Mouse (Mus musculus) lung, embryonic 14.5 days (tissue): Measurements from ENCODE around the gene Pdgfc. TPM values are rescaled to one million over a fixed set of nuclear protein-coding genes. Genes with fewer than 3 reads are reported as not detected.

ENCODE experiments used
- ATAC-seq: fragments of 200-750 bp; cut with Nextera tagmentation; 2 replicates; pipeline ENCODE4 v1.8.0; 2017; ENCODE audit warnings: mild to moderate bottlenecking, moderate TSS enrichment, moderate library complexity; ENCODE audit not compliant: insufficient read depth
- DNase-seq: peaks from one replicate; pipeline ENCODE4 v3.0.0-alpha.2; 2015
- H3K27ac ChIP-seq: fragments of 300-500 bp; sonication (generic); 2 replicates; pipeline ENCODE4 v1.5.1; 2014; ENCODE audit warnings: low read depth, mild to moderate bottlenecking, moderate library complexity
- H3K27me3 ChIP-seq: fragments of 300-500 bp; sonication (generic); 2 replicates; pipeline ENCODE4 v1.6.1; 2014; ENCODE audit warnings: low read length, control low read depth; ENCODE audit not compliant: insufficient read depth
- H3K36me3 ChIP-seq: fragments of 300-500 bp; sonication (generic); 2 replicates; pipeline ENCODE4 v1.6.1; 2014; ENCODE audit warnings: control low read depth; ENCODE audit not compliant: insufficient read depth
- H3K4me1 ChIP-seq: fragments of 300-500 bp; sonication (generic); 2 replicates; pipeline ENCODE4 v1.6.1; 2014; ENCODE audit warnings: antibody characterized with exemption, control low read depth; ENCODE audit not compliant: insufficient read depth
- H3K4me2 ChIP-seq: fragments of 300-500 bp; sonication (generic); 2 replicates; pipeline ENCODE4 v1.6.1; 2014; ENCODE audit warnings: mild to moderate bottlenecking
- H3K4me3 ChIP-seq: fragments of 300-500 bp; sonication (generic); 2 replicates; pipeline ENCODE4 v1.5.1; 2014; ENCODE audit warnings: low read depth, low read length
- H3K9ac ChIP-seq: fragments of 300-500 bp; sonication (generic); 2 replicates; pipeline ENCODE4 v1.6.1; 2014
- H3K9me3 ChIP-seq: fragments of 300-500 bp; sonication (generic); 2 replicates; pipeline ENCODE4 v1.6.1; 2016; ENCODE audit warnings: low read depth, low read length, control low read depth
- CTCF ChIP-seq: IDR thresholded peaks from 2 replicates; pipeline ENCODE4 v1.5.1; 2016; ENCODE audit warnings: antibody characterized with exemption, low read depth
- WGBS: fragments of 180-500 bp; shearing (Covaris S2); extraction: QIAGEN DNeasy Blood & Tissue Kit; methylation state at CpG from one replicate; pipeline ENCODE4 v1.1.7; 2014; 5-methylcytosine and 5-hydroxymethylcytosine counted together
- polyA plus RNA-seq: library from polyadenylated mRNA; unstranded; fragments of >200 nt; fragmentation: Nextera tagmentation; extraction: Ambion mirVana; gene quantifications from 2 replicates; pipeline ENCODE4 v1.2.1, GENCODE M21; 2014

Pdgfc gene
- polyA plus RNA-seq = 18.7 and 18.8 TPM in 2 replicates

DNA sequence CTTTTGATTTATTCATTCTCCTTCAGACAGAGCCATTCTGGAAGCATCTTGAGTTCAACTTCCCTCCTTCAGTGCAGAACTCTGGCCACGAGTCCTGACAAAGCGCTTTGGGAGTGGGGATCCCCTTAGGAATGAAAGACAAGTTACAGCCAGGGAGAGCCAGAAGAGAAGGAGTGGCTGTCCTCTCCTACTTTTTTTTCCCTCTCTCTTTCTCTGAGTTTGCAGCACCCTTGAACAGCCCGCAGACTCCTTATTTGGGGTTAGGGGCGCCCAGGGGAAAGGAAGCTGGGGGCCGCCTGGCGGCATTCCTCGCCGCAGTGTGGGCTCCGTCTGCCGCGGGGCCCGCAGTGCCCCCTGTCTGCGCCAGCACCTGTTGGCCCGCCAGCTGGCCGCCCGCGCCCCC, at the start of gene Pdgfc:
Pdgfc (plus strand) TSS at position 266 of the 403 bp plus-strand sequence.
- Histone ChIP-seq H3K4me3 (peak within 1 kb of the TSS; percentile 70), H3K27me3 (no peaks in the 10 kb centered on the region; the same call in 1 of the 2 replicates), H3K9ac (peak within 1 kb of the TSS; percentile 75), H3K4me2 (peak within 1 kb of the TSS; percentile 91), H3K4me1 (0 out of 2 replicates have a peak, but pooled peaks cover 4% of the 10 kb centered on the region), H3K27ac (peak within 1 kb of the TSS; percentile 94), H3K36me3 (no peaks in the 10 kb centered on the region), H3K9me3 (no peaks in the 10 kb centered on the region)
- no peak for DNase-seq
- ATAC-seq = peak; percentile 78
- 1% methylated on average over 13 of the region's 17 CpGs for WGBS
- TF ChIP-seq CTCF = no peak

DNA sequence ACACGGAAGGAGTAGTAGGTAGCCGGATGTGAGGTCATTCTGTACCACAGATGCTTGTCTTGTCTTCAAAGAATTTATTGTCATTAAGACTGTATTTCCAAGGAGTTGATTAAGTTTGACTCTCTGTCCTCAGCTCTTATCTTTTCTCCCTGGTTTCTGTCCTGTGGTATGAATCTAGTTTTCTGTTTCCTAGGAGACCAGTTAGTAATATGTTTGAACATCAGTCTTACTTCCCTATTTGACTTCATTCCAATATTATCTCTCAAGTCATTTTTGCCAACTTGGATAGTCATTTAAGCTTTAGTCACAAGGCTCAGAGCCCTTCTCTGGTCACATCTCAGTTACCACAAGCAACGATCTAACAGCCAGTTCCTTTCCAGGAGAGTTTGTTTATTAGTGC, 27.0 kb upstream of the Pdgfc start:
- no peaks in the 10 kb centered on the region for H3K36me3 ChIP-seq
- no peaks in the 10 kb centered on the region for H3K9me3 ChIP-seq
- WGBS = 64% methylated on average over 3 of the region's 3 CpGs
- no peak overlapping the region for H3K4me2 ChIP-seq
- no peak overlapping the region for H3K9ac ChIP-seq
- no peak overlapping the region for H3K4me3 ChIP-seq
- DNase-seq (no peak), ATAC-seq (no peak)
- H3K27ac ChIP-seq = no peak overlapping the region
- H3K27me3 ChIP-seq = no peaks in the 10 kb centered on the region
- no peaks in the 10 kb centered on the region for H3K4me1 ChIP-seq
- TF ChIP-seq CTCF = no peak

DNA sequence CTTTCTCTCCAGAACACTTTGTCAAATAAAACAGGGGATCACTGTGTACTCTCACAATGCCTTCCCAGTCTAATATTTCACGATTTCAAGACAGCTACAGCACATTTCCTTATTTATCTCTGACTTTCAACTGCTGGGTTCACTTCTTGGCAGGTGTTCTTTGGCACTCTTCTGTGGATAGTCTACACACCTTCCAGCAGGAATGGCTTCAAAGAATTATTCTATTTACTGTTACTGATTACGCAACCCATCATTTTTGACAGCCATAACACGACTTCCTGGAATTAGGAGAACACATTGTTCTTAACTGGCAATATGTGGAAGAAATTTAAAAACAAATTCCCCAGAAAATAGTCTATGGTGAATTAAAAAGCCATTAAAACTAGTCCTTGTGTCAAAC, 26.3 kb upstream of the Pdgfc start:
- Histone ChIP-seq H3K27me3 (no peaks in the 10 kb centered on the region), H3K36me3 (no peaks in the 10 kb centered on the region), H3K9me3 (no peaks in the 10 kb centered on the region), H3K4me3 (no peak overlapping the region), H3K27ac (no peak overlapping the region), H3K9ac (no peak overlapping the region), H3K4me2 (no peak overlapping the region), H3K4me1 (no peaks in the 10 kb centered on the region)
- 47% methylated on average over 3 of the region's 3 CpGs for whole genome bisulfite sequencing
- ATAC-seq (no peak), DNase-seq (no peak)
- no peak for TF ChIP-seq CTCF

DNA sequence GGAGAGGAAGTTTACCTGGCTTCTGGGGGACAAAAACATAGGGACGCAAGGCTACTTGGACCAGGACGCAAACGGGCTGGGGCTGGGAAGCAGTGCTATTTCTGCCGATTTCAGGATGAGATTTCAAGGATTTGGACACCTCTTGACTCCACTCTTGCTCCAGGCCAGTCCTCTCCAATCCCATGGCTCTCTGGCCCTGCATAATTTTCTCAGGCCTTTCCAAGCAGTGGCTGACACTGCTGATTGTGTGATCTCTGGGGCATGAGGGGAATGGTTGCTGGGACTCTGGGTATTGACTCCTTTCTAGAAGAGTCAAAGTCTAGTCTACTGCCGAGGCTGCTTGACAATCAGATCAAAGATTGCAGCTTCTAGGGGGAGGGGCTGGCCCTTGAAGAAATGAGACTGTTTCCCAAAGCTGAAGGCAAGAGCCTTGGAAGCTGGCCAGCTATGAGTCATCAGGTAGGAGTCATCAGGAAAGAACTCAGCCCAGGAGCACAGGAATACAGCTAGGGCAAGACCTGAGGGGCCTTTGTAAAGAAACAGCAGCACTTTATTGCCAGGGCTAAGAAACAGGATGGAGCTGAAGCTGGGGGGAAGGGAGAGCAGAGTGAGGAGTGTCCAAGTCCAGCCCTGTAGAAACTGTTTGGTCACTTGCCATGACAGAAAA, 18.7 kb upstream of the Pdgfc start:
- H3K27me3 ChIP-seq = no peaks in the 10 kb centered on the region
- H3K4me2 ChIP-seq = no peak overlapping the region
- DNase-seq (peak; percentile 87), ATAC-seq (peak; percentile 91)
- TF ChIP-seq CTCF = no peak
- H3K27ac ChIP-seq = peak overlapping the region; percentile 25; the same call in 1 of the 2 replicates
- 65% methylated on average over 5 of the region's 5 CpGs for WGBS
- H3K36me3 ChIP-seq = no peaks in the 10 kb centered on the region
- no peaks in the 10 kb centered on the region for H3K9me3 ChIP-seq
- H3K4me3 ChIP-seq = no peak overlapping the region
- no peaks in the 10 kb centered on the region for H3K4me1 ChIP-seq
- H3K9ac ChIP-seq = no peak overlapping the region

DNA sequence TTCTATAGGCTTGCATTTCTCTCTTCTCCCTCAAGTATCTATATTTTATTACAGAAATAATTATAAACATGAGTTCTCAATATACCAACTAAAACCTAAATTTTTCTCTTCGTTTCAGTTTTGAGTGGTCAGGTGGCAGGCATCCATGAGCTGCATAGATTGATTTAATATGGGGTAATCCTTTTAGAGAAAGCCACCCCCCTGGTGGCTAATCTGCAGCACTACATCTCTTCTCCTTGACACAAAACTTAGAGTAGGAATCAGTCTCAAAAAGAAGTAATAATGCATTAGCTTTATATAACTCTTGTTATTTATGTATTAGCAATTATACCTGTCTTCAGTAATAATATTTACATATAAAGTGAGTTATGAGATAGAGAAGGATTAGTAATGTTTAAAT, 16.2 kb upstream of the Pdgfc start:
- Histone ChIP-seq H3K9ac (no peak overlapping the region), H3K27me3 (no peaks in the 10 kb centered on the region), H3K9me3 (no peaks in the 10 kb centered on the region), H3K4me1 (no peaks in the 10 kb centered on the region), H3K4me3 (no peak overlapping the region), H3K27ac (no peak overlapping the region), H3K36me3 (no peaks in the 10 kb centered on the region), H3K4me2 (no peak overlapping the region)
- TF ChIP-seq CTCF = peak; percentile 42; the same call in 1 of the 2 replicates
- ATAC-seq (no peak), DNase-seq (peak; percentile 40)
- WGBS = 47% methylated on average over 1 of the region's 1 CpGs

DNA sequence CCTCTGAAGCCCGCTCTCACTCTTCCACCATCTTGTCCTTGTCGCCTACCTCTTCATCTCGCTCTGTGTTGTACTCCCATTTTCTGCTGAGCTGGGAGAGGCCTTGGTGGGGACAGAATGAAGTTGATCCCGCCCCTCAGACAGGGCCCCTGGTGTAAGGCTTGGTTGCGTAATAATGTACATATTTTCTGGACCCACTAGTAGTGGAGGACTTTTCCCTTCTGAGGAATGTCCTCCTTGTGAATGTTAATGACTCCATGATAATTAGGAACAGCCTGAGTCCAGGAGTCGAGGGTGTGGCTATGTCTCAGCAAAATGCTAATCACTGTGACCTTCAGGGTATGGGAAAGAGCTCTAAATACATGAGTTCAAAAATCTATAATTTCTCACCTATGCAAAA, 14.4 kb upstream of the Pdgfc start:
- Histone ChIP-seq H3K4me1 (no peaks in the 10 kb centered on the region), H3K27ac (no peak overlapping the region), H3K4me2 (no peak overlapping the region), H3K9ac (no peak overlapping the region), H3K4me3 (no peak overlapping the region), H3K9me3 (no peaks in the 10 kb centered on the region), H3K27me3 (no peaks in the 10 kb centered on the region), H3K36me3 (no peaks in the 10 kb centered on the region)
- 75% methylated on average over 6 of the region's 6 CpGs for WGBS
- no peak for TF ChIP-seq CTCF
- DNase-seq = no peak
- no peak for ATAC-seq

DNA sequence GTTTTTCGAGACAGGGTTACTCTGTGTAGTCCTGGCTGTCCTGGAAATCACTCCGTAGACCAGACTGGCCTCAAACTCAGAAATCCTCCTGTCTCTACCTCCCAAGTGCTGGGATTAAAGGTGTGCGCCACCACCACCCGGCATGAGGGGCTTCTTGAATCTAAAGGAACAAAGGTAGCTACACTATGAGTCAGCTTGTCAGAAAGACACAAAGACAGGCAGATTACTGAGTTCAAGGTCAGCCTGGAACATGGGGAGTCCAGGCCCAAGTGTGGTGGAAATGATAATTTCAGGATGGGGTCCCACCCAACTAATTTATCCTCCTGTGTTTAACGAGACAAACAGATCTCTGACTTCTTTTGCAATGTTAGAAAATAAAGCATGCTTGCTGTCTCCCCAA, 13.9 kb upstream of the Pdgfc start:
- 78% methylated on average over 5 of the region's 5 CpGs for WGBS
- Histone ChIP-seq H3K27ac (no peak overlapping the region), H3K27me3 (no peaks in the 10 kb centered on the region), H3K4me3 (no peak overlapping the region), H3K36me3 (no peaks in the 10 kb centered on the region), H3K4me2 (no peak overlapping the region), H3K4me1 (no peaks in the 10 kb centered on the region), H3K9ac (no peak overlapping the region), H3K9me3 (no peaks in the 10 kb centered on the region)
- no peak for DNase-seq
- no peak for TF ChIP-seq CTCF
- ATAC-seq = no peak
